Mouse (Mus musculus) gastrocnemius, postnatal 14 days (tissue): ENCODE data around the gene Asic2. TPM values are rescaled to one million over a fixed set of nuclear protein-coding genes. Genes with fewer than 3 reads are reported as not detected.

Experiments used
- DNase-seq: peaks from one replicate; pipeline ENCODE4 v3.0.0; 2021; ENCODE audit warnings: mixed read lengths
- intact Hi-C: fragments of 180-260 bp; cut with DNase I; formaldehyde crosslinking; loops from one replicate; pipeline ENCODE4 v1.15.1; 2025; ENCODE audit warnings: low total_unique reads
- total RNA-seq, 2 experiments: library from RNA; stranded (reverse); gene quantifications; 2 replicates each; pipeline ENCODE4 v1.2.3; 2021

Gene Asic2
- total RNA-seq, 2 experiments from 2014 or later, result 0.06 TPM; not detected in 1

GRCm38 (mm10) chr11:81768305-81768704 is 200.0 kb downstream of the Asic2 start:
- intact Hi-C loops, result no loop called here
- no peak for DNase-seq

GRCm38 (mm10) chr11:81767781-81768180 is 200.5 kb downstream of the Asic2 start:
- intact Hi-C loops, result no loop called here
- peak; percentile 18 for DNase-seq

GRCm38 (mm10) chr11:81765288-81765687 is 203.0 kb downstream of the Asic2 start:
- DNase-seq, result peak; percentile 17
- intact Hi-C loops, result no loop called here

- DNase-seq, result no peak
- intact Hi-C loops, result no loop called here
Observed at GRCm38 (mm10) chr11:81764778-81765177, 203.5 kb downstream of the Asic2 start.

GRCm38 (mm10) chr11:81757221-81757620 is 211.0 kb downstream of the Asic2 start:
- DNase-seq, result no peak
- intact Hi-C loops, result no loop called here

- DNase-seq, result no peak
- intact Hi-C loops, result no loop called here
Observed at GRCm38 (mm10) chr11:81750876-81751275, 217.4 kb downstream of the Asic2 start.

GRCm38 (mm10) chr11:81750016-81750415 is 218.2 kb downstream of the Asic2 start:
- intact Hi-C loops, result no loop called here

GRCm38 (mm10) chr11:81738995-81739394 is 229.3 kb downstream of the Asic2 start:
- no peak for DNase-seq
- intact Hi-C loops, result no loop called here

More at GRCm38 (mm10) chr11:81750016-81750415, 218.2 kb downstream of the Asic2 start:
- no peak for DNase-seq

GRCm38 (mm10) chr11:81737777-81738176 is 230.5 kb downstream of the Asic2 start:
- no peak for DNase-seq
- intact Hi-C loops, result no loop called here

- DNase-seq, result no peak
- intact Hi-C loops, result no loop called here
Observed at GRCm38 (mm10) chr11:81722071-81722470, 246.2 kb downstream of the Asic2 start.

GRCm38 (mm10) chr11:81714801-81715200 is 253.5 kb downstream of the Asic2 start:
- intact Hi-C loops, result no loop called here
- DNase-seq, result no peak

GRCm38 (mm10) chr11:81706996-81707395 is 261.3 kb downstream of the Asic2 start:
- intact Hi-C loops, result no loop called here
- DNase-seq, result no peak

- no peak for DNase-seq
- intact Hi-C loops, result no loop called here
Observed at GRCm38 (mm10) chr11:81698008-81698407, 270.2 kb downstream of the Asic2 start.

- intact Hi-C loops, result no loop called here
- DNase-seq, result no peak
Observed at GRCm38 (mm10) chr11:81695501-81695900, 272.8 kb downstream of the Asic2 start.

- intact Hi-C loops, result no loop called here
Observed at GRCm38 (mm10) chr11:81680511-81680910, 287.7 kb downstream of the Asic2 start.

GRCm38 (mm10) chr11:81671724-81672123 is 296.5 kb downstream of the Asic2 start:
- no peak for DNase-seq
- intact Hi-C loops, result no loop called here

More at GRCm38 (mm10) chr11:81680511-81680910, 287.7 kb downstream of the Asic2 start:
- DNase-seq, result no peak

- no peak for DNase-seq
- intact Hi-C loops, result no loop called here
Observed at GRCm38 (mm10) chr11:81670436-81670835, 297.8 kb downstream of the Asic2 start.

GRCm38 (mm10) chr11:81658850-81659249 is 309.4 kb downstream of the Asic2 start:
- no peak for DNase-seq

GRCm38 (mm10) chr11:81657121-81657520 is 311.1 kb downstream of the Asic2 start:
- no peak for DNase-seq
- intact Hi-C loops, result no loop called here

More at GRCm38 (mm10) chr11:81658850-81659249, 309.4 kb downstream of the Asic2 start:
- intact Hi-C loops, result no loop called here

- intact Hi-C loops, result no loop called here
- DNase-seq, result no peak
Observed at GRCm38 (mm10) chr11:81647828-81648227, 320.4 kb downstream of the Asic2 start.

- DNase-seq, result no peak
- intact Hi-C loops, result no loop called here
Observed at GRCm38 (mm10) chr11:81645549-81645948, 322.7 kb downstream of the Asic2 start.

- peak; percentile 40 for DNase-seq
- intact Hi-C loops, result loop anchor here (10.0 kb wide), 1 partner anchor 338 kb away; no protein-coding TSS in a partner anchor
Observed at GRCm38 (mm10) chr11:81636356-81636755, 331.9 kb downstream of the Asic2 start.
